Mouse (Mus musculus) MEL (cell line): ENCODE measurements at regions not wholly inside any gene's neighbourhood (a gene's known extent, or its start where the extent isn't known, plus 50 kb on each side); places are given as distances from the start of the nearest gene placed in this dataset.

Experiments
- CTCF ChIP-seq, 3 experiments: IDR thresholded peaks in 2 of 3; conservative IDR thresholded peaks in 1 of 3; 2 replicates each; pipeline ENCODE4 v1.5.1; 2011 to 2012; ENCODE audit warnings: low read length in 3 of 3, low read depth in 2 of 3, mild to moderate bottlenecking in 2 of 3, improper control_type of control experiment in 1 of 3, inconsistent platforms in 1 of 3, mixed read lengths in 1 of 3, moderate library complexity in 1 of 3; ENCODE audit not compliant: control insufficient read depth in 1 of 3, insufficient read depth in 1 of 3, poor library complexity in 1 of 3, severe bottlenecking in 1 of 3
- EP300 ChIP-seq, 2 experiments: IDR thresholded peaks; 2 replicates each; pipeline ENCODE4 v1.6.1; 2011; ENCODE audit warnings: improper control_type of control experiment in 2 of 2, low read length in 2 of 2, low read depth in 1 of 2, mild to moderate bottlenecking in 1 of 2
- NELFE ChIP-seq: IDR thresholded peaks from 2 replicates; pipeline ENCODE4 v1.6.1; 2011; ENCODE audit warnings: low read depth, low read length, improper control_type of control experiment
- POLR2A ChIP-seq, 2 experiments: IDR thresholded peaks; 2 replicates each; pipeline ENCODE4 v1.6.1; 2011 to 2012; ENCODE audit warnings: low read length in 2 of 2, mild to moderate bottlenecking in 2 of 2, control low read depth in 1 of 2, improper control_type of control experiment in 1 of 2, low read depth in 1 of 2, moderate library complexity in 1 of 2; ENCODE audit not compliant: control insufficient read depth in 1 of 2, insufficient read depth in 1 of 2, poor library complexity in 1 of 2
- RCOR1 ChIP-seq: IDR thresholded peaks from 2 replicates; pipeline ENCODE4 v1.6.1; 2012; ENCODE audit warnings: low read depth, mild to moderate bottlenecking, inconsistent platforms, low read length, improper control_type of control experiment
- ZNF384 ChIP-seq: IDR thresholded peaks from 2 replicates; pipeline ENCODE4 v1.6.1; 2012; ENCODE audit warnings: low read depth, mild to moderate bottlenecking, inconsistent platforms, low read length, improper control_type of control experiment

GRCm38 (mm10) chr11:63514615-63515014 is 385.8 kb downstream of the Pmp22 start:
- TF ChIP-seq RCOR1 (no peak), EP300 (IDR thresholded peaks at IDR 0.05; ENCODE audit: low read depth in 1 of 2, low read length in 2 of 2) (no peak), CTCF (IDR thresholded peaks at IDR 0.05 in 2 of 3, conservative IDR thresholded peaks at IDR 0.05 in 1 of 3; ENCODE audit: control insufficient read depth in 1 of 3, insufficient read depth in 1 of 3, low read depth in 2 of 3, low read length in 3 of 3, poor library complexity in 1 of 3, severe bottlenecking in 1 of 3) (no peak), ZNF384 (no peak), NELFE (no peak), POLR2A (IDR thresholded peaks at IDR 0.05; ENCODE audit: control insufficient read depth in 1 of 2, insufficient read depth in 1 of 2, low read depth in 1 of 2, low read length in 2 of 2, poor library complexity in 1 of 2) (no peak)
